Mouse (Mus musculus): ENCODE measurements around the gene Ccdc124. TPM values are rescaled to one million over a fixed set of nuclear protein-coding genes. Genes with fewer than 3 reads are reported as not detected.

Gene Ccdc124
- polyA plus RNA-seq (2015; fragmentation: Nextera tagmentation; extraction: Ambion mirVana): 73.6 and 78.0 TPM in 2 replicates

DNA sequence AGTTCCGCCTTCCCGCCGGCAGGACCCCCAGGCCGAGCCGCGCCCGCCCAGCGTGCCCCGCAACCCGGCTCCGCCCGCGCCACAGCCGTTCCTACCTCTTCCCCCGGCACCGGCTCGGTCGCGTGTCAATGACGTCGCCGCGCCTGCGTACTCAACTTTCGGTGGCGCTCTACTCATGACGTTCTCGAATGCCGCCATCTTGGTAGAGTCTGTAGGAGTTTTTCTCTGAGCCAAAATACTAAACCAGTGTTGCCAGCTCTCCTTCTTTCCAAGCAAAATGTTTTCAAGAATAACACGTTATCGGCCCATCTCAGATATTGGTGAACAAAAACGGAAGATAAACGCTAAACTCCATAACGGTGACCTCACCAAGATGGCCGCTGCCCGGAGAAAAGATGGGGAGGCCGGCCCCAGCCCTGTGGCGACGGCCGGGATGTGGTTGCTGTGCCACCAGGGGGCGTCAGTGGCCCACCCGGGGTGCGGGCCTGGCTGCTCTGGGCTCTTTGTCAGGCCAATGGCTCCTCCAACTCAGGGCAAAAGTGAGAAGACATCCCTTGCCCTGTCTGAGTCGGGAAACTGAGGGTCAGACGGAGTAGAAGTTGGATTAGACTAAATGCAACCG, at the start of gene Ccdc124:
Gene Ccdc124 (minus strand): TSS at position 572 of the 622 bp plus-strand sequence.

DNA sequence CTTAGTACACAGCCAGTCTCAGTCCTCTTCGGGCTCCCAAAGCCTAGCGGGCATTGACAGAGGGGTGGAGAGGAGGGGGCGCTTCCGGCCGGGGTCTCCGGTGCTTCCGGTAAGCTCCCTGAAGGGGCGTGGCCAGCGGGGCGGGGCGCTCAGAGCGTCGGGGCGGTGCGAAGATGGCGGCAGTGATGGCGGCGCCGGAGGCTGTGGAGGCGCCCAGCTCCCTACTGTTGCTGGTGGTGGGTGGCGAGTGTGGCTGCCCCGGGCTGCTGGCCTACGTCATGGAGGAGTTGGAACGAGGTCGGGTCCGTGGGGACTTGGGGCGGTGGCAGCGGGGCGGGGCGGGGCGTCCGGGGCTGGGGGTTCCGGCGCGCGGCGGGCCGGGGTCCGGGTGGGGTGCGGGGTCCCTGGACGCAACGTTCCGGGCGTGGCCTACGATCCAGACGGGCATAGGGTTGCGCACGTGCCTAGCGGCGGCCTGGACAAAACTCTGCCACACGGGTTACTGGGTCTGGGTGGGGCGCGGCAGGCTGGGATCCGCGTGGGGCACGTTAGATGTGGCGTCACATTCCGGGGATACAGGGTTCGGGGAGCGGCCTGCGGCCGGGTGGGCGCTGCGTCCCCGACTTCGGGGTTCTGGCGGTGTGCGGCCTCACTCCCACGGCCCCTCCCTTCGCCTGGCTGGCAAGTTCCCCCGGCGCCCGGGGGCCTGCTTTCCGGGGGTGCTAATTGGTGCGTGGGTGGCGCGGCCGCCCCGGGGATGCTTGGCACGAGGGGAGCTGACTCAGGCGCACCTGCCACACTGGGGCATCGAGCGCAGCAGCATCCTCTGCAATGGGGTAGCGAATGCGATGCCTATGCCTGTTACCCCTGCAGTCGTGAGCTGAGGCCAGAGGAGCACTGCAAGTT, 32.3 kb upstream of the Ccdc124 start, which contains the start of gene Map1s:
Gene Map1s (plus strand): TSS at position 102 of the 906 bp plus-strand sequence.

DNA sequence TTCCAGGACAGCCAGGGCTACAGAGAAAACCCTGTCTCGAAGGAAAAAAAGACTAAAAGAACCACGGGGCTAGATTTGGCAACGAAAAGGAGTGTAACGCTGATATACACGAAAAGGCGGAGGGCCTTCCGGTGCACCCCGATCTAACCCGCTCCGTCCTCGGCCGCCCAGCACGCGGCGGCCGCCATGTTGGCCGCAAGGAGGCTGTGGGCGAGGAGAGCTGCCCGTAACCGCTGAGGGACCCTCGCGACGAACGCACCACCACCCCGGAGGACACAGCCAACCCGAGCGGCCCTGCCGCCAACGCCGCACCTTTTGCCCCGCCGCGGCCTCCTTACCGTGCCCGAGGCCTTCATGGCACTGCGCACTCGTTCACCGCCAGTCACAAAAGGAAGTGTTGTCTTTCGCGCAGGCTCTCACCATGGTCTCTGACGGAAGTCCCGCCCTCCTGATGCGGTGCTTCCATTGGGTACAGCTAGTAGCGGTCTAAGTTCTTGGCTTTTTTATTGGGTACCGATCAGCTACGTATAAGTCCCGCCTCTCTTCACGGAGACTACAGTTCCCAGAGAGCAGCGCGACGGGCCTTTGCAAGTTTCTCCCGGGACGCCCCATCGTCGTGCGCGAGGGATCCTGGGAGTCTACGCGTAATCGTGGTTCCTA, 23.4 kb upstream of the Ccdc124 start, which contains the start of gene Rpl18a:
Gene Rpl18a (minus strand): TSS at position 392 of the 660 bp plus-strand sequence.

DNA sequence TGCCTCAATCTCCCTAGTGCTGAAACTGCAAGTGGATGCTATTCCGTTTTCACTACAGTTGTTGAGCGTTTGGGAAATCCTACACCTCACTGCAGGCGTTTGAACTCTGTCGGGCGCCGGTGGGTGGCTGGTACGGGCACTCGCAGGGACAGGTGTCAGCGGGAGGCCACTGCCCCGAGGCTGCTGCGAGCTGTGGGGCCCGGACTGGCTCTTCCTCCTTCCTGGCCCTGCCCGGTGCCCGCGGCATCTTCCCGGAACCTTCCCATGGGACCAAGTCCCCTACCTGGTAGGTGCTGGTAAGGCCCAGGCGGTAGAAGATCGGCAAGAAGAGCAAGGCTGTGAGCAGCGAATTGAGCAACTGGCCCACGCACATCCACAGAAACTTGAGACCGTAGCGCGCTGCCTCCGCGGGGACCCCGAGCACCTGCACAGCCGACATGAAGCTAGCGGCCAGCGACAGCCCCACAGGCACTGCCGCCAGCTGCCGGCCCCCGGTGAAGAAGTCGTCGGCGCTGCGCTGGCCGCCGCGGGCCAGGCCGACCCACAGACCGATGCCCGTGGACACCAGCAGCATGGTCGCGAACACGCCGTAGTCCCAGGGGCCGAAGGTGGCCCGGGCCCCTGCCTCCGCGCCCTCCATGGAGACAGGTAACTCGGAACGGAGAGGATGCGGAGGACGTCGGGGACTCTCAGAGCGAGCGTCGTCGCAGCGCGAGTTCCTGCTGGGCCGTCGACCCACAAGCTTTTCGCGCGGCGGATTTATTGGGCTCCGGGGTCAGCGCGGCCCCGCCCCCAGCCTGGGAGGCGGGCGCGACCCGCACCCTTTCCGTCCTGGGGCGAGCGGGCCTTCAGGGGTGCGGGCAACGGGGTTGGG, 18.5 kb upstream of the Ccdc124 start, which contains the start of gene Slc5a5:
Gene Slc5a5 (minus strand): TSS at position 736 of the 874 bp plus-strand sequence.

DNA sequence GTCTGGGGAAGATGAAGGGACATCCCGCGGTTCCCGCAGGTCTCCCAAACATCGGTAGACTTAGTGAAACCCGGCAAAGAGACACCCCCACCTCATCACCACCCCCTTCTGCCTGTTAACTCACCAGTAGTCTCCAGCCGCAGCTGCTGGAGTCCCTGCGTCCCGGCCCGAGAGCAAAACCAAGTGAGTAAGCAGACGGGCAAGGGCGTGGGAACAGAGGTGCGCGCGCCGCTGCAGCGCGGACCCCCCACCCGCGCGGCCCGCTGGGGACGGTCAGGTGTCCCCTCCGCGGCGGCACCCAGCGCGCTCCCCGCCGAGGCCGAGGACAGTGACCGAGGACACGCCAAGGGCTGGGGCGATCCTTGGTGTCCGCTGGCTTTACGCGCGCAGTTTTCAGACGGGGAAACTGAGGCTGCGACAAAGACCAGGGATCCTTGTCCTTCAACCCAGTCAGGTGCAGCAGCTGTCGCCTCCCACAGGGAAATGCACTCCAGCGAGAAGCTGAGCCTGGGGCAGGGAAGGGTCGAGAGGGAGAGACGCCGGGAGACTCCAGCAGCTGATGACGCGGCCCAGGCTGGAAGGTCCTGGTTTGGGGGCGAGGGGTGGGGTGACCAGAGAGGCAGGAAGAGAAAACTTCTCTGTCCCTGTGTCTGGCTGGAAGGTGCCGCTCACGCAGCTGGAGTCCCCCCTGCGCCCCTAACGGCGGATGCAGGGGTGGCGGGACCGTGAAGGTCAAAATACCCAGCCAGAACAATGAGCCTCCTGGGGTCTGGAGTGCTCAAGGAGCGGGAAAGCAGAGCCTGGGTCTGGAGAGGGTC, 10.7 kb downstream of the Ccdc124 start, which contains the start of gene Kcnn1:
Gene Kcnn1 (minus strand): TSS at position 435 of the 818 bp plus-strand sequence.

DNA sequence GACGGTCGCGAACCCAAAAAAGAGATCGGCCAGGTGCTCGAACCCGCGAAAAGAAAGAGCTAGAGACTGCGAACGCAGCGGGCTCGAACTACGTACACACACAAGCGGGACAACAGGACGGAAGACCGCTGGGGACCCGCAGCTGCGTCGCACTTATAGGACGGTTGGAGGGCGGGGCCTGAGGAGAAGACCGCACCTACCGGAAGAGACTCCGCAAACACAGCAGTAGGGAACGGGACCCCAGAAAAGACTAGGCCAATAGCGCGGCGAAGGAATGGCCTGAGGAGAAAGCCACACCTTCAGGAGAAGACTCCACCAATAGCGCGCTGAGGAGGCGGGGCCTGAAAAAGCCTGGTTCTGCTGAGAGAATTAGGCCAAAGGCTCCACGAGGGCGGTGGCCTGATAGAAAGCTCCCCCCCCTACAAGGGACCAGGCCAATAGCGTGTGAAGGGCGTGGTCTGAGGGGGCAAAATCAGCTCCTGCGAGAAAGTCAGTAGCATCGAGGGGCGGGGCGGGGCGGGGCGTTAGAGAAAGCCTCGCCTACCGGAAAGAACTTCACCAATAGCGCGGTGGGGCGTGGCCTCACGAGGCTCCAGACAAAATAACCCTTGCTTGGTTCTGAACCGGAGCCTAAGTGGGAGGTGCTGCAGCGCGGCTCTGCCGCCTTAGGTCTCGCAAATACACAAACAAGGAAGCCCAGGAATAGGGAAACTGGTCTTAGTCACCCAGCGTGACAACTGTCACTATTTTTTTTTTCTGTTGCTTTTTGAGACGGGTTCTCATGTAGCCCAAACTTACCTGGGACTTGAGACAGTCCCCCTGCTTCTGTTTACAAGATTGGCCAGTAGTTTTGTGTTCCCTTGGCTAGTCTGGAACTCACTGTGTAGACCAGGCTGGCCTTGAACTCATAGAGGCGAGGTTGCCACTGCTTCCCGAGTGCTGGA, 34.1 kb downstream of the Ccdc124 start, which contains the start of gene Arrdc2:
Gene Arrdc2 (minus strand): TSS at position 313 of the 944 bp plus-strand sequence.

Small RNAs within 50 kb of the gene (microRNA-seq; reads per million reads assigned to microRNA genes)
- gene Mir7067: not detected

Other genes starting within 250 kb of the Ccdc124 start
- gene Gdf15, start 241.5 kb downstream of the Ccdc124 start, polyA plus RNA-seq (2015; fragmentation: Nextera tagmentation; extraction: Ambion mirVana): 0.79 and 2.8 TPM in 2 replicates
- 19.2 and 24.1 TPM in 2 replicates for gene Pgpep1, start 213.5 kb downstream of the Ccdc124 start, polyA plus RNA-seq (2015; fragmentation: Nextera tagmentation; extraction: Ambion mirVana)
- 119 and 132 TPM in 2 replicates for gene Lsm4, start 200.7 kb downstream of the Ccdc124 start, polyA plus RNA-seq (2015; fragmentation: Nextera tagmentation; extraction: Ambion mirVana)
- 41.5 and 52.0 TPM in 2 replicates for gene Jund, start 175.0 kb downstream of the Ccdc124 start, polyA plus RNA-seq (2015; fragmentation: Nextera tagmentation; extraction: Ambion mirVana)
- 0.04 TPM in 1 of 2 replicates, not detected in the other for gene Iqcn, start 170.5 kb downstream of the Ccdc124 start, polyA plus RNA-seq (2015; fragmentation: Nextera tagmentation; extraction: Ambion mirVana)
- 0.19 and 0.20 TPM in 2 replicates for gene Gm3336, start 155.4 kb downstream of the Ccdc124 start, polyA plus RNA-seq (2015; fragmentation: Nextera tagmentation; extraction: Ambion mirVana)
- 0.05 and 0.10 TPM in 2 replicates for gene Pde4c, start 150.2 kb downstream of the Ccdc124 start, polyA plus RNA-seq (2015; fragmentation: Nextera tagmentation; extraction: Ambion mirVana)
- 9.9 and 10.0 TPM in 2 replicates for gene Rab3a, start 119.3 kb downstream of the Ccdc124 start, polyA plus RNA-seq (2015; fragmentation: Nextera tagmentation; extraction: Ambion mirVana)
- 49.0 and 49.6 TPM in 2 replicates for gene Mpv17l2, start 113.0 kb downstream of the Ccdc124 start, polyA plus RNA-seq (2015; fragmentation: Nextera tagmentation; extraction: Ambion mirVana)
- 27.2 and 27.8 TPM in 2 replicates for gene Pik3r2, start 97.2 kb downstream of the Ccdc124 start, polyA plus RNA-seq (2015; fragmentation: Nextera tagmentation; extraction: Ambion mirVana)
- gene Mast3, start 68.9 kb downstream of the Ccdc124 start, polyA plus RNA-seq (2015; fragmentation: Nextera tagmentation; extraction: Ambion mirVana): 4.8 and 6.3 TPM in 2 replicates
- gene Il12rb1, start 65.5 kb downstream of the Ccdc124 start, polyA plus RNA-seq (2015; fragmentation: Nextera tagmentation; extraction: Ambion mirVana): 0.06 TPM in 1 of 2 replicates, not detected in the other
- 4.0 and 5.5 TPM in 2 replicates for gene Arrdc2, start 34.2 kb downstream of the Ccdc124 start, polyA plus RNA-seq (2015; fragmentation: Nextera tagmentation; extraction: Ambion mirVana)
- gene Kcnn1, start 10.7 kb downstream of the Ccdc124 start, polyA plus RNA-seq (2015; fragmentation: Nextera tagmentation; extraction: Ambion mirVana): 1.2 and 1.4 TPM in 2 replicates
- gene Slc5a5, start 18.8 kb upstream of the Ccdc124 start, polyA plus RNA-seq (2015; fragmentation: Nextera tagmentation; extraction: Ambion mirVana): 0.66 and 1.1 TPM in 2 replicates
- 3,897 and 4,512 TPM in 2 replicates for gene Rpl18a, start 23.5 kb upstream of the Ccdc124 start, polyA plus RNA-seq (2015; fragmentation: Nextera tagmentation; extraction: Ambion mirVana)
- gene Map1s, start 32.0 kb upstream of the Ccdc124 start, polyA plus RNA-seq (2015; fragmentation: Nextera tagmentation; extraction: Ambion mirVana): 31.9 and 35.1 TPM in 2 replicates

All from urinary bladder, postnatal 0 days (tissue).